17 mouse cellular contexts compared by ENCODE assay signal in genomic region chr7:50149326-50149725, GRCm38 (mm10).
DNase-seq lines count a peak whose midpoint lies in the region; ATAC-seq lines count a peak whose summit lies in the region.
"Had no signal": no experiment of that assay in that cellular context is flagged by ENCODE, and none has a peak within 500 bp of the region (broad histone marks: within the 10 kb centered on the region; RNA-seq: fewer than 3 reads in every experiment).

No protein-coding gene starts in this region.

- no peak overlapping the region for H3K4me2 ChIP-seq in limb, embryonic 11.5 days (ENCODE audit: low read depth, severe bottlenecking)
- no peak overlapping the region for H3K4me2 ChIP-seq in midbrain, embryonic 11.5 days
- H3K4me2 ChIP-seq: hindbrain, embryonic 15.5 days; limb, embryonic 13.5 days had no signal

- no peaks in the 10 kb centered on the region for H3K4me1 ChIP-seq in limb, embryonic 11.5 days (ENCODE audit: control insufficient read depth, insufficient read depth, low read length)
- H3K4me1 ChIP-seq in limb, embryonic 10.5 days = no peaks in the 10 kb centered on the region
- no peaks in the 10 kb centered on the region for H3K4me1 ChIP-seq in midbrain, embryonic 11.5 days (ENCODE audit: control insufficient read depth, insufficient read depth, low read length)
- H3K4me1 ChIP-seq: hindbrain, embryonic 15.5 days; limb, embryonic 13.5 days; megakaryocyte, embryonic 14.5 days had no signal

- H3K9ac ChIP-seq in limb, embryonic 11.5 days (ENCODE audit: low read length) = no peak overlapping the region
- no peak overlapping the region for H3K9ac ChIP-seq in midbrain, embryonic 11.5 days (ENCODE audit: low read length)
- H3K9ac ChIP-seq: hindbrain, embryonic 15.5 days; limb, embryonic 13.5 days; liver, postnatal 0 days had no signal

- no peaks in the 10 kb centered on the region for H3K36me3 ChIP-seq in limb, embryonic 11.5 days (ENCODE audit: control insufficient read depth, insufficient read depth, low read length)
- H3K36me3 ChIP-seq in limb, embryonic 10.5 days = no peaks in the 10 kb centered on the region
- H3K36me3 ChIP-seq in midbrain, embryonic 11.5 days (ENCODE audit: control insufficient read depth, insufficient read depth, low read length) = no peaks in the 10 kb centered on the region
- H3K36me3 ChIP-seq: hindbrain, embryonic 15.5 days; limb, embryonic 13.5 days had no signal

- no peaks in the 10 kb centered on the region for H3K9me3 ChIP-seq in limb, embryonic 11.5 days (ENCODE audit: control insufficient read depth, low read length)
- H3K9me3 ChIP-seq in limb, embryonic 10.5 days (replicated peaks) = no peaks in the 10 kb centered on the region
- H3K9me3 ChIP-seq in midbrain, embryonic 11.5 days (ENCODE audit: control insufficient read depth, low read length) = no peaks in the 10 kb centered on the region
- H3K9me3 ChIP-seq: hindbrain, embryonic 15.5 days; limb, embryonic 13.5 days had no signal

- ATAC-seq in limb, embryonic 11.5 days (ENCODE audit: insufficient number of reproducible peaks, low FRiP score, low TSS enrichment, low read depth) = no peak
- no peak for ATAC-seq in midbrain, embryonic 11.5 days (ENCODE audit: low FRiP score)
- ATAC-seq: activated CD4-positive, CD25-positive, alpha-beta regulatory T cell, adult 4 months; liver, postnatal 0 days had no signal

- 90% methylated on average over 7 of the region's 7 CpGs for WGBS in limb, embryonic 11.5 days
- WGBS in limb, embryonic 10.5 days = 94% methylated on average over 7 of the region's 7 CpGs
- WGBS in midbrain, embryonic 11.5 days = 91% methylated on average over 7 of the region's 7 CpGs

- H3K27ac ChIP-seq in limb, embryonic 11.5 days (replicated peaks; ENCODE audit: low read depth, low read length) = no peak overlapping the region
- H3K27ac ChIP-seq in limb, embryonic 10.5 days = no peak overlapping the region
- H3K27ac ChIP-seq in midbrain, embryonic 11.5 days (ENCODE audit: low read depth, low read length) = no peak overlapping the region
- H3K27ac ChIP-seq: hindbrain, embryonic 15.5 days; limb, embryonic 13.5 days had no signal

- H3K4me3 ChIP-seq in limb, embryonic 11.5 days (ENCODE audit: low read depth, low read length) = no peak overlapping the region
- no peak overlapping the region for H3K4me3 ChIP-seq in limb, embryonic 10.5 days
- H3K4me3 ChIP-seq in midbrain, embryonic 11.5 days (ENCODE audit: low read depth, low read length) = no peak overlapping the region
- H3K4me3 ChIP-seq: hindbrain, embryonic 15.5 days; limb, embryonic 13.5 days; megakaryocyte, embryonic 14.5 days; myocyte had no signal

- H3K27me3 ChIP-seq in limb, embryonic 11.5 days (ENCODE audit: control insufficient read depth, insufficient read depth, low read length) = no peaks in the 10 kb centered on the region
- H3K27me3 ChIP-seq in limb, embryonic 10.5 days (ENCODE audit: low read depth, poor library complexity, severe bottlenecking) = no peaks in the 10 kb centered on the region
- H3K27me3 ChIP-seq in midbrain, embryonic 11.5 days (ENCODE audit: control insufficient read depth, insufficient read depth, low read length) = no peaks in the 10 kb centered on the region
- H3K27me3 ChIP-seq: hindbrain, embryonic 15.5 days; limb, embryonic 13.5 days; megakaryocyte, embryonic 14.5 days had no signal

- DNase-seq in adrenal gland, postnatal 10 days = peak; percentile 5
- DNase-seq in adrenal gland, postnatal 4 days (ENCODE audit: low spot score in 2 of 2) = no peak
- peak; percentile 34 for DNase-seq in limb, embryonic 11.5 days (ENCODE audit: low spot score)
- no peak for DNase-seq in limb, embryonic 10.5 days (ENCODE audit: low spot score)
- peak; percentile 73 for DNase-seq in embryo, embryonic 11 days
- DNase-seq in retina, postnatal 1 day = peak; percentile 30
- DNase-seq in layer of hippocampus, postnatal 36 days = no peak
- no peak for DNase-seq in midbrain, embryonic 11.5 days (ENCODE audit: low spot score, missing footprints)
- DNase-seq: cerebellum, adult 11-12 months; kidney, postnatal 25 days; liver, postnatal 0 days; thymus, adult 2 months had no signal

Comparison
In these comparisons a context has a peak if more than half of its experiments do, and no peak if none do; other contexts are left out.
1. DNase-seq: peak in adrenal gland, postnatal 10 days (single experiment), limb, embryonic 11.5 days (single experiment), embryo, embryonic 11 days (single experiment) and retina, postnatal 1 day (single experiment); none in adrenal gland, postnatal 4 days (0 of 2), limb, embryonic 10.5 days (single experiment), layer of hippocampus, postnatal 36 days (0 of 2) and midbrain, embryonic 11.5 days (single experiment).